Mouse (Mus musculus): Measurements from ENCODE around the gene Tcf7l2.

- no peak for TF ChIP-seq CTCF (IDR thresholded peaks at IDR 0.05; ENCODE audit: control insufficient read depth, insufficient read depth, insufficient replicate concordance, low read depth, low read length)
- TF ChIP-seq POLR2A (IDR thresholded peaks at IDR 0.05; ENCODE audit: control insufficient read depth, low read depth, low read length): no peak
Observed at GRCm38 (mm10) chr19:55867255-55867654, 125.6 kb downstream of the Tcf7l2 start.

All from testis, adult 2 months (tissue).